Mouse (Mus musculus) cerebellum, adult 8-10 months (tissue): Measurements from ENCODE around the gene Mmp27.

ENCODE experiments used
- DNase-seq: peaks from one replicate; pipeline ENCODE4 v3.0.0; 2022

The Mmp27 gene

DNA sequence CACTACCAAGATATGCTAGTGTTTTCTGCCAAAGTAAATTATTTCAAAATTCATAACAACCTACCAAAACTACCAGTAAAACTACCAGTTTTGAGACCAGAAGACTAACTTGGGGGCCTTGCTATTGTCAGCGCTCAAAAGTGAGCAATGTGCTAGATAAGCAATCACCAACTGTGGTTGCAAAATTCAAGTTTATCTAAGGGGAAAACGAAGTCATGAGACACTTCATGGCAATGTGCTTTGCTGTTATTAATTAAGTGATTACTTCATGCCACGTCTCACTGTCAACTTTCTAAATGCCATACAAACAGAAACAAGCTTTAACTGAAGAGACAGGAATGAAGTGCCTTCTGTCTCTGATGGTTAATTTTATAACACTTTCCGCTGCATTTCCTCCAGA is at the start of gene Mmp27:
TSS of gene Mmp27 (plus strand) at position 235 of the 400 bp plus-strand sequence.
- no peak for DNase-seq

DNA sequence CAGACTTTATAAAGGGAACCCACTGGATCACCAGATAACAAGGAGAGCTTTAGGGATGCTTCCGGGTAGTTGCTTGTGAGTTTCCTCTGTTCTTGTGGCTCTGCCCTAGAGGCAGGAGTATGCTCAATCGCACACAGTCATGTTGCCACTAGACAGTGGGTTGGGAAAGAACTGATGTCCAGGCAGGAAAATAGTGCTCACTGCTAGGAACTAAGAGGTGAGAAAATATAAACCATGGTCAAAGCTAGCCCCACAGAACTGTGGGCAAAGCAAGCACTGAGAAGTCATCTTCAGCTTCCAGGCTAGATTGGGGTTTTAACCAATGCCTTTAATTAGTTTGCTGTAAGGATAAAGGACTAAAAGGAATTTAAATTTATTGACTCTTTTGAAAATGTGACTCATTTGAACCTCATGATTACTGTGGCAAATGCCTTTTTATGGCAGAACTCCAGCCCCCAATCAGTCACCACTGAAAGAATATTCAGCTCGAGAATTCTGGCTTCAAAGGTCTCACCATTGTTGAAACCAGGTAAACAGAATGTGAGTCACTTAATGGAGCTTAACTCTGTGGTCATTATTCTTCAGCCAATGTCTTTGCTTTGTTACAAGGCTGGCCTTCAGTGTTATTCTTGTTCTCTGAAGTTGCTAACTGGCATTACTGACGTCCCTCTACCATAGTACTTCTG is 44.8 kb upstream of the Mmp27 start:
- DNase-seq: no peak

DNA sequence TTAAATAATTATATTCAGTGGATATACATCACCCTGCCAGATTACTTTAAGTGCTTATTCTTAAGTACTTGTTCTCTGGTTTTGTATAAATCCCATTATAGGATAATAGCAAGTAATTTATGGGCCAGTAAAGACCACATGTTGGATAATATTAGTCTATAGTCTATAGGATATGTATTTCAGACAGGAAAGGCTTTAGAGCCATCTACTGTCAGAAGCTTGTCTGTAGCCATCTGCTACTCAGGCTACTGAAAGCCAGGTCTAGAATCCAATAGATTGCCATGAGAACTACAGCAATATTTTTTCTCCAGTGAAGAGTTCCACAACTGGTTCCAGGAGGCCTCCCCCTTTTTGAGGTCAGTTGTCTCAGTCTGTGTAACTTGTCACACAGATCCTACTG is 28.4 kb upstream of the Mmp27 start:
- DNase-seq: no peak

DNA sequence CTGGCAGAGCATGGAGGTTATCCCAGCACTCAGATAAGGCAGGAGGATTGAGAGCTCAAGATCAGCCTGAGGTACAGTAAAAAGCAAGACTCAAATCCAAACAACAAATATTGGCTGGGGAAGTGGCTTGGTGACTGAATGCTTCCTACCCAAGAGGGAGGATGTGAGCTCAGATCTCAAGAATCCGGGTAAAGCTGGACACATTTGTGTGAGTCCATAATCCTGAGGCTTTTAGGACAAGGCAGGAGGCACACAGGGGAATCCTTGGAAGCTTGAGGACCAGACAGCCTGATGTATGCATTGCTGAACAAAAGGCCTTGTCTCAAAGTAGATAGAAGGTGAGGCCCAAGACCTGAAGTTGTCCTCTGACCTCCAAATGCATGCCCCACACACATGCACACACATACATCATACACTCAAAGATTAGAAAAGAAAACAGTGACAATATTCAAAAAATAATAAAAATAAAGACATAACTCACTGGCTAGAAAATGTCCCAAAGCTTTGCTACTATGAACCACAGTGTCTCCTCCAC is 26.2 kb upstream of the Mmp27 start:
- DNase-seq: no peak

DNA sequence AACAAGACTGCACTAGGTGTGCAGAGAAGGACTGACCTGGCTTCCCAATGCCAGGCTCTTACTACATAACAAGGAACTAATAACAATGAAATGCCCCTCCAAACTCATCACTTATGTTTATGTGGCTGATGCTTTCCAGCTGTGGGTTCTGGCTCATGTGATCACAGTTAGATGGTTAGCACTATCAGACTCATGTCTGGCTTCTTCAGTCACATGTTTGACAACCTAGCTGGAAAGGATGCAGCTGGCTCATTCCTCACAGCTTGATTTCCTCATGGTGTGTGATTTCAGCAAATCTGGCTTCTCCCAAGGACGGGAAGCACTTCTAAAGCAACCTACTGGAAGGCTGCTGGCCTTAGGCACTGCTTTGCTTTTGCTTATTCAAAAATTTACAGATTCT is 25.7 kb upstream of the Mmp27 start:
- no peak for DNase-seq

DNA sequence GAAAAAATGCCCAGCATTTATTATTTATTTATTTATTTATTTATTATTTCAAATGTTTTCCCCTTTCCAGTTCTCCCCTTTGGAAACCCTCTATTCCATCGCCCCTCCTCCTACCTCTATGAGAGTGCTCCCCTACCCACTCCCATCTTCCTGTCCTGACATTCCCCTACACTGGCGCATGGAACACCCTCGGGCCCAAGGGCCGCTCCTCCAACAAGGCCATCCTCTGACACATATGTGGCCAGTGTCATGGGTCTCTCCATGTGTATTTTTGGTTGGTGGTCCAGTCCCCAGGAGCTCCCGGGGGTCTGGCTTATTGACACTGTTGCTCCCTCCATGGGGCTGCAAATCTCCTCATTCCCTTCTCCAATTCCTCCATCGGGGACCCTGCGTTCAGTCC is 25.3 kb upstream of the Mmp27 start:
- no peak for DNase-seq

DNA sequence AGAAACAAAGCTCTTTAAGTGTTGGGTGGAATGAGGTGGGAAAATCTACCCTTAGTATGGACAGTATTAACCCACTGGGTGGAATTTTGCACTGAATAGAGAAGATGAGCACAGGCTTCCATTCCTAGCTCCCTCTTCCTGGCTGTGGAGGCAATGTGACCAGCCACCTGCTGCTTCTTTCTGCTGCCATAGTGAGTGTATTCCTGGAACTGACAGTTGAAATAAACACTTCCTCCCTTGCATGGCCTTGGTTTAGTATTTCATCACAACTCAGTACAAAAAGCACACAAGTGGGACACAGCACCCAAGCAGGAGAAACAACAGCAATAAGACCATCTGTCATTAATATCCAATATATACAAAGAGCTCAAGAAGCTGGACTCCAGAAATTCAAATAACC is 19.3 kb upstream of the Mmp27 start:
- no peak for DNase-seq

DNA sequence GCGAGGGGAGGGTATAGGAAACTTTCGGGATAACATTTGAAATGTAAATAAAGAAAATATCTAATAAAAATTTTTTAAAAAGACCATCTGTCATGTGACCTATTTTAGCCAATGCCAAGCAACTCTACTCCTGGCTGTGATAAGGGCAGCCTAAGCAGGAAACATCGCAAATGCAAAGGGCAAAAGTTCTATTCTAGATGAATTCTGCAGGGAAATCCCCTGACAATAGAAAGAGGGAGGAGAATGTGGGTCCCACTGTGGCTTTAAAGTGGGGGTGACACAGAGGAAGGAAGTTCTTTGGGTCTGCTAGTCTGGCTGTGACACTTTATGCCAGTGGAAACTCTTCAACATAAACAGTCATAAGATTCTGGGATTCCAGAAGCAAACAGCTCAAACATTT is 17.7 kb upstream of the Mmp27 start:
- DNase-seq: no peak

DNA sequence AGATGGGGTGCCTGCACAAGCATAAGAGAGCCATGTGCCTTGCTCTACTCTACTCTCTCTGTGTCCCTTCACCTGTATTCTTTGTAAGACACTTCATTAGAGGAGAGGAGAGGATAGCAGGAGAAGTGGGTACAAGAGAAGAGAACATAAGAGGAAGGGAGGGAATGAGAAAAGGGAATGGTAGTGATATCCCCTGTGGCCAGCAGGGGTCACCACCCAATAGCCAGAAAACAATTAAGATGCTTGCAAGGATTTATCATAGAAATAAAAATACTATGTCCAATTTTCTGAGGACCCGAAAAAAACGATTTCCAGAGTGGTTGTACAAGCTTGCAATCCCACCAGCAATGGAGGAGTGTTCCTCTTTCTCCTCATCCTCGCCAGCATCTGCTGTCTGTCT is 16.8 kb upstream of the Mmp27 start:
- no peak for DNase-seq

DNA sequence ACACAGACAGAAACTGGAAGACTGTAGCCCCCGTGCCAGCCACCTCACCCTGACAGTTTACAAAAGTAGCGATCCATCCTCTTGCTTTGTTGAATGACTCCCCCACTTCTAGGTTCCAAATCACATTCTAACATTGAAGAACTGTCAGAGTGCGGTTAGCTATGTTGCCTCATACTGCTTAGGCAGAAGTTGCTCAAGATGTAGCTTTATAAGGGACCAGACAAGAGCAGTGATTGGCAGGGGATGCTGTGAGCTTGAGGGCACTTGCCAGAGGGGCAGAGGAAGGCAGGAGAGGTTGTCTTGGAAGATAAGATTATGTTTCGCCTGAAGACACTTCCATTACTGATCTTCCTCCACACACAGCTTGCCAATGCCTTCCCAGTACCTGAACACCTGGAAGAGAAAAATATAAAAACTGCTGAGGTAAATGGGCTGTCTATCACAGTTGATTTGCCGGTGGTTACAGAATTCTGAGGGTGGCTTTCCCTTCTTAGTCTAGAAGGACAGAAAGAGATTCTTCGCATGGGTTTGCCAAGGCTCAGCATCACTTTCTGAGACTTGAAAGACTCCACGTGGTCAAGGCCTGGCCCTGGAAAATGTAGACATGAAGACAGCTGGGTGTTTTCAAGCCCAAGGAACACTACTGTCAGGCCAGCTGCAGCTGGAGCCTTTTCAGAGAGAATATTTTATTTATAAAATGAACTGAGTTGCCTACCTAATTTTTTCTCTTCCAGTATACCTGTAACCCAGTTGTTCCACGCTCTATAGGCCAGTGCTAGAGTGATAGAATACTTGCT is 12.8 kb upstream of the Mmp27 start, which contains the start of gene Mmp8:
TSS of gene Mmp8 (plus strand) at position 236 of the 797 bp plus-strand sequence.
- no peak for DNase-seq

DNA sequence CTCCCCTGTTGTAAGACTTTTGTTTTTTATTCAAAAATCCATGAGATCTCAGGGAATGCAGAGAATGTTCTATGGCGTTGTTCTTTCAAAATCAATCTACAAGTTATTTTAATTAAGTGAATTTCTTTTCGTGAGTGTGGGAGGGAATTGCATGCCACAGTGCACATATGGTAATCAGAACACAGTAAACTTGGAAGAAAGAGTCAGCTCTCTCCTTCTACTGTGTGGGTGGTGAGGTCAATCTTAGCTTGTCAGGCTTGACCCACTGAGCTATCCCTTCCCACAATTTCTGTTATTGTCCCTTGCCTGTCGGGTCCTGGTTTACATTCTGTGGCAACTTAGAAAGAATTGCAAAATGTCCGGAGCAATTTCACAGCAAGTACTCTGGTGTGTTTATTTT is 11.2 kb upstream of the Mmp27 start:
- no peak for DNase-seq

DNA sequence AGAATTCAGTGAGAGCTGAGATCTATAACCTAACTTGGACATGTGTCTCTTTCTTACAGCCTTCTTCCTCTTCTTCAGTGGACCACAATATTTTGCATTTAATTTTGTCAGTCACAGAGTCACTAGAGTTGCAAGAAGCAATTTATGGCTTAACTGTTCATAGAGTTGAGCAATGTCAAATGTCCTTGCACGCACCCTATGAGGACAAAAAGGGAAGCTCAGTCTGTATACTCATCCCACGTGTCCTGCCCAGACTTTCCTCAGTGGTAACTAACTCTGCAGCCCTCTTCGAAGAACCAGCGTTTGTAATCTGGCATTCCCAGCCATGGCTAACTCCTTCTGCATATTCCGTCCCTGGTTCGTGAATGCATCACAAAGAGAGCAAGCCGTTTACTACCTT is 3.8 kb upstream of the Mmp27 start:
- no peak for DNase-seq

DNA sequence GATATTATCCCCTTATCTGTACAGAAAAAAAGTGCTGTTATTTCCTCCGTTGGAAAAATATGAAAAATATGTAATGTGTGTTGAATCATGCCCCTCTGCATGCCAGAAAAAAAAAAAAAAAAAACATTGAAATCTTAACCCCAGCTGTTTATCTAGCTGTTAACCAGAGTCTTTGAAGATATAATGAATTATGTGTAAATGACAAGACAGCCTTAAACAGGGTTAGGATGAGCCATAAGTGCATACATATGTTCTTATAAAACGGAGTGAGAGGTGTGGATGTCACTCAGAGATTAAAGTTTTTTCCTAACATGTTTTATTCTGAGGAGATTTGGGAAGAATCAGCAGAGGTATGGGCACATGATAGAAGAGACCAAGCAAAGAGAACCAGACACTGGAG is 3.3 kb upstream of the Mmp27 start:
- no peak for DNase-seq

DNA sequence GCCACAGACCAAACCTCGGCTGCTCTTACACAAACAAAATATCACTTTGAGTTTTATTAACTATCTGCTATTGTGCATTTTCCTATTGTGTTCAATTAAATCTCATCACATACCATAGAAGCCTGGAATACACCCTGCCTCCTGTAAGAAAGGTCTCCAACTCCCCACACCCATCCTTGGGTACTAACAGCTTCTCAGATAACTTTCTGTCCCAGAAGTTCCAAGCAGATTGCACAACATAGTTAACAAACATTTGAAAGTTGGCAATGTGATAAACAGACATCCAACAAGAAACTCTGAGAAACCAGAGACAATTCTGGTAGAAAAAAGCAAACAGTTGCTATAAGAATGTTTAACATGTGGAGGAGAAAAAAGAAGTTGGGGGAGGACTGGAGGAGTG is 711 bp upstream of the Mmp27 start:
- DNase-seq: no peak

DNA sequence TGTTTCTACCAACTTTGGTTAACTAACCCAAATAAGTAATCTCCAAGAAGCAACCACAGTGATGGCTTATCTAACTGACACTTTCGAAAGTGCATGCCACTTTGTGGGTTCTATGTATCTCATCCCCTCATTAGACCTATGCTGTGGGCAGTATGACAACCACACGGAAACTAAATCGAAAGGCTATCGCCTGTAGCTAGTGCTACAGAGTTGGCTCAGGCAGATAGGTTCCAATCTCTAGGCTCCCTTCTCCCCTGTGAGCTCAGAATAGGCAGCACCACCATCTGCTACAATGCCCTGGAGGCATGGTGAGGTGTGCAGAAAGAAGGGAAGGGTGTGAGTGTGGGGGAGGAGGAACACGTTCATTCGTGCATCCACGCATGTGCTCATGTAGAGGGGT is 992 bp downstream of the Mmp27 start:
- DNase-seq: no peak

DNA sequence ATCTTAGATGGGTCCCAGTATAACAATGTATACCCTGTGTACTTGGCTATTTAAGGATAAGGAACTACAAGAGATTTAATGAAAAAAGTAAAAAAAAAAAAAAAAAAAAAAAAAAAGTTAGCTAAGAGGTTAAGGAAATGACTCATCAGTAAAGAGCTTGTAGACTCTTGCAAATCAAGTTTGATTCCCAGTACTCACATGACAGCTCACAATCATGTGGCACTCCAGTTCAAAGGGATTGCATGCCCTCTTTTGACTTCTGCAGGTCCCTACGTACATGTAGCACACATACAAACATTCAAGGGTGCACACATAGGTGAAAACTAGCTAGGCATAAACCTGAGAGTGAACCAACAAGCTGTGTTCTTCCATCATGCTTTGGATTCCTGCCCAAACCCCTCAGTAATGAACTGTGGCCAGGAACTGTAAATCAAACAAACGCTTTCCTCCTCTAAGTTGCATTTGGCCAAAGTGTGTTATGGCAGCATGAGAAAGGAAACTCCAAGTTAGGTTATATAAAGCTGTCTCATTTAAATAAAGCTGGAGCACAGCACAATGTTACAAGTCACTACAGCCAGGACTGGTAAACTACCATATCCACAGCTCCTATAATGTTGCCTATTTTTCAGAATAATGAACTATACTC is 1.6 kb downstream of the Mmp27 start:
- DNase-seq: no peak

DNA sequence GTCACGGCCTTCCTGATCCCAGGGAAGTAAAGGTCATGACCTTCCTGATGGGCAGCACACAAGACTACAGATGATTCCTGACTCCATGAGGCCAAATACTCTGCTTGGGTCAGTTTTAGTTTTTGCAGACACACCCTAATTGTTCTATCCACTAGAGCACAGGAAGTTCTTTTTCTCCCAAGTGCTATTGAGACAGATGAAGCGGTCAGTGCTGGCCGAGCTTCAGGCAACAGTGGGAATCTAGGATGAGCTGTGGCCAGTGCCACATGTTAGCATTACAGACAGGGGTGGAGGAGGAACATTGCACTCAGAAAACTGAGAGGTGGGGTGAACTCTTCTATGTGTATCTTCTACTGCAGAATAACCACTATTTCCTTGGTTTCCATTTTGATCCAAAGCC is 4.3 kb downstream of the Mmp27 start:
- DNase-seq: no peak

DNA sequence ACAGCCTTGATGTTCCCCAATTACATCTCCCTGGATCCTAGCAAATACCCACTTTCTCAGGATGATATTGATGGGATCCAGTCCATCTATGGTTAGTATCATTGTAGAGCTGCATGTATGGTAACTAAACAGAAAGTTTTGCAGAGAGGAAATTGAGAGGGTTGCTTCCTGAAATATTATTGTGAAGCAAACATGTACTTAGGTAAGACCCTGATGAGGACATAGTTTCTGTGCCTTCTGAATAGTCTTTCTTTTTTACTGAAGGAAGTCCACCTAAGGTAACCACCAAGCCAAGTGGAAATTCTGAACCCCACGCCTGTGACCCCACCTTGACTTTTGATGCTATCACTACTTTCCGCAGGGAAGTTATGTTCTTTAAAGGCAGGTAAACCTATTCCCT is 6.2 kb downstream of the Mmp27 start:
- DNase-seq: no peak

DNA sequence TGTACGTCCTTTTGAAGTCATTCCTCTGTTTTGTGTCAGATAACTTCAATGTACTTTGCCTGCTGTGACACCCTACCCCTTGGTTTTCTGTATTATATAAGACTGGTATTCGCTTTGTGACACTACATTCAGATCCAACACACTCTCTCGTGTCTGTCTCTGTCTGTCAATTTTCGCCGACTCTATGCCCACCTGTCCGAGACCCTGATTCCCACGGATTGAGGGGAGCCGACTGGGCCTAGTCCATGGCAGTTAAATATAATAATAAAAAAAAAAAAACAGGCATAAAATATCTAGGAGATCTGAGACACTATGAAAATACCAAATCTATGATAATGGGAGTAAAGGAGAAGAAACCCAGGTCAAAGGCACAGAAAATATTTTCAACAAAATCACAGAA is 18.9 kb downstream of the Mmp27 start:
- no peak for DNase-seq

DNA sequence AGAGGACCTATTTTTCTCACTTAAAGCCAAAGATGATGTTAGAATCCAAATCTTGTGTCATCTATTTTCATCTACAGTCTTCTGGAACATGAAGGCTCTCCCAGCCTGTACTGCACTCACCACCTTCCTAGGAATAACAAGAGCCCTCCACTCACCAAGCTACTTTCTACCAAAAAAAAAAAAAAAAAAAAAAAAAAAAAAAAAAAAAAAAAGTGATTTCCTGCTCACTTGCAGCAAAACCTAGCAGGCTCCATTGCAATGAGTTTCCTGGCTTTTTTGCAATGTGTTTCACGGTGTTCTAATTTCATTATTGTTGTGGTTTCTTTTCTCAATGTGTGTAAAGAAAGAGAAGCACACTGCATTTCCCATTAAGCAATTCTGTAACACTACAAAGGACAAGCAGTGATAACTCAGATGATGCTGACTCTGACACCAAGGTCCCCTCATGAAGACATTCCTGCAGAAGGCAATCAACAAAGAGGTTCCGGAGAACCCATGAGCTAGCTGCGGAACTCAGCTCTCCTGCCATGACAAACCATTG is 22.1 kb downstream of the Mmp27 start:
- no peak for DNase-seq

DNA sequence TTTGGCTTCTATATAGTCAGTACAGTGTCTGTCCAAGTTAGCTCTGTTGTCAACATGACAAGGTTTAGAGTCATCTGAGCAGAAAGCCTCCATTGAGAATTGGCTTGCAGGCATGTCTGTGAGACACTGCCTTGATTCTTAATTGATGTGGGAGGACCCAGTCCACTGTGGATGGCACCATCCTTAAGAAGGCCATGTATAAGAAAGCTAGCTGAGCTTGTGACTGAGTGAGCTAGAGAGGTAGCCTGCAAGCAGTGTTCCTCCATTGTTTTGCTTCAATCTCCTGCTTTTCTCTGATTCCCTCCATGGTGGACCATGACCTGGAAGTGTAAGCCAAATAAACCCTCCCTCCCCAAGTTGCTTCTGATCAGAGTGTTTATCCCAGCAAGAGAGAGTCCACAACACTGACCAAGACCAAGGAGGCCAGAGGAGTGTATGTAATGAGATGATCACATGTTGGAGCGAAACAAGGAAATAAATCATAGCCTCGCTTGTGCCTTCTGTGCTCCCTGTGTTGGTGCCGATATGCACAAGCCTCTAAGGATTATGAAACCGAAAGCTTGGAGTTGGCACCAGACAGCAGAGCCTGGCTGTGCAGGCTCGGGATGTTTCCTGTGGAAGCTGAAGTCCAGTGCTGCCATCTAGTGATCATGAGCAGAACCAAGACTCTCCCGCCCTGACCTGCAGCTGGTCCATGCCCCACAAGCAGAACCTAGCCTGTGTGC is 23.8 kb downstream of the Mmp27 start:
- peak; percentile 64 for DNase-seq

DNA sequence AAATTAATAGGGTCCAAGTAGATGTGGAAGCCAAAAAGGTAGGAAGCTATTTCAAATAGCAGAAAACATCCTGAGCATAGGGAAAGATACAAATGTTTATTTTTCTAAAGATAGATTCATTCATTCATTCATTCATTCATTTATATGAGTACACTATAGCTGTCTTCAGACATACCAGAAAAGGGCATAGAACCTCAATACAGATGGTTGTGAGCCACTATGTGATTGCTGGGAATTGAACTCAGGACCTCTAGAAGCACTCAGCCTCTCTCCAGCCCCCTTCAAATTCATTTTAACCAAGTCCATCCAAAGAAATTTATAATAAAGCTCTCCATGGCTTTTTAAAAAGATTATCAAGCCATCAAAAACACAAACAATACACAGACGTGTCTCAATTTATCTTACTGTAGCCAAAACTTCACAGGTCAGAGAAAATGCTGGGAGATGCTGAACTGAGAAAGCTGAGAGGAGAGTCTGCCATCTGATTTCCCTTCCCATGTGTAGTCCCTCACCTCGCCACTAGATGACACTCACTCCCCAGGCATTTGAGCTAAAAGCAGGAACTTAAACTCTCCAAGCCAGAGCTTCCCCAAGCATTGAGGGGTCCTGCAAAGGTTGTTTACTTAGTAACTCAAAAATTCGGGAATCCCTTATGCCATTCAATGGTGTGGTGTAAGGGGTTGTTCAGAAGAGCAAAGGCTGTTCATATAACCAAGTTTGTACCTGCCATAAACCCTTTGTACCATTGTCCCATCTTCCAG is 32.0 kb downstream of the Mmp27 start:
- peak; percentile 54 for DNase-seq
